Mouse (Mus musculus) embryonic facial prominence, embryonic 15.5 days (tissue): ENCODE results near the gene Fam189a1. TPM values are rescaled to one million over a fixed set of nuclear protein-coding genes. Genes with fewer than 3 reads are reported as not detected.

ENCODE experiments used
- ATAC-seq: fragments of 200-750 bp; cut with Nextera tagmentation; 2 replicates; pipeline ENCODE4 v1.8.0; 2017; ENCODE audit warnings: low read depth, moderate TSS enrichment; ENCODE audit not compliant: insufficient number of reproducible peaks, low FRiP score, low TSS enrichment
- H3K27ac ChIP-seq: fragments of 300-500 bp; sonication (generic); replicated peaks from 2 replicates; pipeline ENCODE4 v1.5.1; 2015; ENCODE audit warnings: mild to moderate bottlenecking, inconsistent platforms
- H3K27me3 ChIP-seq: fragments of 300-500 bp; sonication (generic); 2 replicates; pipeline ENCODE4 v1.6.1; 2015; ENCODE audit warnings: inconsistent platforms
- H3K36me3 ChIP-seq: fragments of 300-500 bp; sonication (generic); 2 replicates; pipeline ENCODE4 v1.6.1; 2015; ENCODE audit warnings: mild to moderate bottlenecking, inconsistent platforms
- H3K4me1 ChIP-seq: fragments of 300-500 bp; sonication (generic); 2 replicates; pipeline ENCODE4 v1.6.1; 2015; ENCODE audit warnings: inconsistent platforms
- H3K4me2 ChIP-seq: fragments of 300-500 bp; sonication (generic); replicated peaks from 2 replicates; pipeline ENCODE4 v1.6.1; 2015; ENCODE audit warnings: mild to moderate bottlenecking, inconsistent platforms
- H3K4me3 ChIP-seq: fragments of 300-500 bp; sonication (generic); replicated peaks from 2 replicates; pipeline ENCODE4 v1.5.1; 2015; ENCODE audit warnings: mild to moderate bottlenecking, inconsistent platforms
- H3K9ac ChIP-seq: fragments of 300-500 bp; sonication (generic); 2 replicates; pipeline ENCODE4 v1.6.1; 2015; ENCODE audit warnings: inconsistent platforms
- H3K9me3 ChIP-seq: fragments of 300-500 bp; sonication (generic); replicated peaks from 2 replicates; pipeline ENCODE4 v1.6.1; 2016; ENCODE audit warnings: inconsistent platforms
- WGBS: fragments of 180-500 bp; shearing (Covaris S2); methylation state at CpG from one replicate; pipeline ENCODE4 v1.1.7; 2015; 5-methylcytosine and 5-hydroxymethylcytosine counted together
- polyA plus RNA-seq: library from polyadenylated mRNA; unstranded; fragments of >200 nt; fragmentation: Nextera tagmentation; extraction: Ambion mirVana; gene quantifications from 2 replicates; pipeline ENCODE4 v1.2.1, GENCODE M21; 2015

The Fam189a1 gene
- polyA plus RNA-seq, 1 experiment from 2014 or later: 4.8 TPM

GRCm38 (mm10) chr7:64872743-64873241 is 283.6 kb downstream of the Fam189a1 start, which contains the start of gene Nsmce3:
Nsmce3 (minus strand) TSS chr7:64872997.
- under 1% methylated on average over 57 of the region's 57 CpGs for WGBS
- Histone ChIP-seq H3K36me3 (no peaks in the 10 kb centered on the region), H3K9ac (peak within 1 kb of the TSS; percentile 94), H3K27ac (peak within 1 kb of the TSS; percentile 97), H3K4me2 (peak within 1 kb of the TSS; percentile 64), H3K9me3 (no peaks in the 10 kb centered on the region), H3K4me3 (peak within 1 kb of the TSS; percentile 99), H3K27me3 (no peaks in the 10 kb centered on the region), H3K4me1 (peaks cover 16% of the 10 kb centered on the region)
- peak; percentile 94 for ATAC-seq

- peak overlapping the region; percentile 64 for H3K4me2 ChIP-seq
- no peaks in the 10 kb centered on the region for H3K36me3 ChIP-seq
- peak; percentile 46; the same call in 1 of the 2 replicates for ATAC-seq
- no peaks in the 10 kb centered on the region for H3K9me3 ChIP-seq
- H3K4me1 ChIP-seq: peaks cover 16% of the 10 kb centered on the region
- peak overlapping the region; percentile 99 for H3K4me3 ChIP-seq
- peak overlapping the region; percentile 94 for H3K9ac ChIP-seq
- WGBS: under 1% methylated on average over 33 of the region's 33 CpGs
- peak overlapping the region; percentile 97 for H3K27ac ChIP-seq
- no peaks in the 10 kb centered on the region for H3K27me3 ChIP-seq
Measured at GRCm38 (mm10) chr7:64871987-64872742, 284.2 kb downstream of the Fam189a1 start.

- no peak for ATAC-seq
Measured at GRCm38 (mm10) chr7:64869549-64870065, 286.8 kb downstream of the Fam189a1 start.

GRCm38 (mm10) chr7:64863538-64863937 is 292.8 kb downstream of the Fam189a1 start:
- H3K4me2 ChIP-seq: no peak overlapping the region
- H3K9me3 ChIP-seq: no peaks in the 10 kb centered on the region
- no peaks in the 10 kb centered on the region for H3K27me3 ChIP-seq
- H3K4me3 ChIP-seq: no peak overlapping the region
- ATAC-seq: no peak
- no peak overlapping the region for H3K9ac ChIP-seq
- 80% methylated on average over 3 of the region's 3 CpGs for WGBS
- H3K4me1 ChIP-seq: no peaks in the 10 kb centered on the region
- H3K27ac ChIP-seq: no peak overlapping the region
- no peaks in the 10 kb centered on the region for H3K36me3 ChIP-seq

More at GRCm38 (mm10) chr7:64869549-64870065, 286.8 kb downstream of the Fam189a1 start:
- Histone ChIP-seq H3K9ac (no peak overlapping the region), H3K4me1 (peaks cover 16% of the 10 kb centered on the region), H3K4me2 (no peak overlapping the region), H3K27ac (no peak overlapping the region), H3K27me3 (no peaks in the 10 kb centered on the region), H3K9me3 (no peaks in the 10 kb centered on the region), H3K4me3 (no peak overlapping the region), H3K36me3 (no peaks in the 10 kb centered on the region)
- 94% methylated on average over 6 of the region's 6 CpGs for WGBS

GRCm38 (mm10) chr7:64862978-64863377 is 293.4 kb downstream of the Fam189a1 start:
- no peak overlapping the region for H3K4me3 ChIP-seq
- no peak overlapping the region for H3K4me2 ChIP-seq
- no peaks in the 10 kb centered on the region for H3K4me1 ChIP-seq
- no peak overlapping the region for H3K9ac ChIP-seq
- ATAC-seq: no peak
- 80% methylated on average over 3 of the region's 3 CpGs for WGBS
- H3K27me3 ChIP-seq: no peaks in the 10 kb centered on the region
- no peak overlapping the region for H3K27ac ChIP-seq
- no peaks in the 10 kb centered on the region for H3K9me3 ChIP-seq
- H3K36me3 ChIP-seq: no peaks in the 10 kb centered on the region

- Histone ChIP-seq H3K36me3 (no peaks in the 10 kb centered on the region), H3K4me1 (no peaks in the 10 kb centered on the region), H3K9me3 (no peaks in the 10 kb centered on the region), H3K9ac (no peak overlapping the region), H3K27me3 (no peaks in the 10 kb centered on the region), H3K4me3 (peak overlapping the region; percentile 31), H3K4me2 (peak overlapping the region; percentile 45), H3K27ac (peak overlapping the region; percentile 88)
- WGBS: 30% methylated on average over 12 of the region's 12 CpGs
- ATAC-seq: peak; percentile 83
Measured at GRCm38 (mm10) chr7:64856526-64857082, 299.8 kb downstream of the Fam189a1 start.

- Histone ChIP-seq H3K27ac (peak overlapping the region; percentile 88), H3K36me3 (no peaks in the 10 kb centered on the region), H3K4me1 (no peaks in the 10 kb centered on the region), H3K4me2 (peak overlapping the region; percentile 45), H3K4me3 (peak overlapping the region; percentile 31), H3K9me3 (no peaks in the 10 kb centered on the region), H3K9ac (no peak overlapping the region), H3K27me3 (no peaks in the 10 kb centered on the region)
- 0 out of 2 replicates have a peak, but pooled peaks have one; percentile 29 for ATAC-seq
- 35% methylated on average over 15 of the region's 15 CpGs for WGBS
Measured at GRCm38 (mm10) chr7:64855976-64856375, 300.4 kb downstream of the Fam189a1 start.

- peak overlapping the region; percentile 31; the same call in 1 of the 2 replicates for H3K4me3 ChIP-seq
- peak overlapping the region; percentile 45 for H3K4me2 ChIP-seq
- peak overlapping the region; percentile 88; the same call in 1 of the 2 replicates for H3K27ac ChIP-seq
- no peak overlapping the region for H3K9ac ChIP-seq
- no peaks in the 10 kb centered on the region for H3K36me3 ChIP-seq
- peak; percentile 71 for ATAC-seq
- H3K4me1 ChIP-seq: no peaks in the 10 kb centered on the region
- 39% methylated on average over 5 of the region's 10 CpGs for WGBS
- H3K9me3 ChIP-seq: no peaks in the 10 kb centered on the region
- H3K27me3 ChIP-seq: no peaks in the 10 kb centered on the region
Measured at GRCm38 (mm10) chr7:64855389-64855927, 300.9 kb downstream of the Fam189a1 start.

GRCm38 (mm10) chr7:64850791-64851190 is 305.6 kb downstream of the Fam189a1 start:
- Histone ChIP-seq H3K9me3 (no peaks in the 10 kb centered on the region), H3K4me3 (no peak overlapping the region), H3K4me1 (no peaks in the 10 kb centered on the region), H3K4me2 (no peak overlapping the region), H3K27ac (no peak overlapping the region), H3K27me3 (no peaks in the 10 kb centered on the region), H3K9ac (no peak overlapping the region), H3K36me3 (no peaks in the 10 kb centered on the region)
- no peak for ATAC-seq
- WGBS: 40% methylated on average over 3 of the region's 3 CpGs

GRCm38 (mm10) chr7:64847366-64847899 is 308.9 kb downstream of the Fam189a1 start:
- Histone ChIP-seq H3K27ac (no peak overlapping the region), H3K9ac (no peak overlapping the region), H3K4me3 (no peak overlapping the region), H3K36me3 (no peaks in the 10 kb centered on the region), H3K9me3 (no peaks in the 10 kb centered on the region), H3K4me1 (no peaks in the 10 kb centered on the region), H3K4me2 (no peak overlapping the region), H3K27me3 (no peaks in the 10 kb centered on the region)
- no peak for ATAC-seq
- 74% methylated on average over 5 of the region's 5 CpGs for WGBS

- no peak overlapping the region for H3K9ac ChIP-seq
- H3K4me2 ChIP-seq: no peak overlapping the region
- no peak overlapping the region for H3K27ac ChIP-seq
- H3K36me3 ChIP-seq: no peaks in the 10 kb centered on the region
- H3K27me3 ChIP-seq: no peaks in the 10 kb centered on the region
- no peaks in the 10 kb centered on the region for H3K9me3 ChIP-seq
- 0 out of 2 replicates have a peak, but pooled peaks cover under 1% of the 10 kb centered on the region for H3K4me1 ChIP-seq
- 56% methylated on average over 3 of the region's 3 CpGs for WGBS
- H3K4me3 ChIP-seq: no peak overlapping the region
- ATAC-seq: no peak
Measured at GRCm38 (mm10) chr7:64846061-64846460, 310.3 kb downstream of the Fam189a1 start.
